Mouse (Mus musculus): ENCODE results near the gene B630019K06Rik. TPM values are rescaled to one million over a fixed set of nuclear protein-coding genes. Genes with fewer than 3 reads are reported as not detected.

Gene B630019K06Rik
- 0.42 TPM for polyA plus RNA-seq (2017; shearing (Covaris generic))

GRCm38 (mm10) chrX:8892343-8893155 is at the start of gene B630019K06Rik:
B630019K06Rik (plus strand) TSS chrX:8892382.

GRCm38 (mm10) chrX:8843694-8844093 is 48.5 kb upstream of the B630019K06Rik start, which contains the start of gene Gm6592:
Gm6592 (plus strand) TSS chrX:8843994.

GRCm38 (mm10) chrX:8873953-8874352 is 18.2 kb upstream of the B630019K06Rik start, which contains the start of gene Gm5751:
Gm5751 (plus strand) TSS chrX:8874253.

Other genes with a start within 250 kb of the B630019K06Rik start
- gene Ssxb8, start 201.5 kb upstream of the B630019K06Rik start, polyA plus RNA-seq (2017; shearing (Covaris generic)) = not detected
- not detected for gene Ssx9, start 143.9 kb upstream of the B630019K06Rik start, polyA plus RNA-seq (2017; shearing (Covaris generic))
- gene Ssxb5, start 88.7 kb upstream of the B630019K06Rik start, polyA plus RNA-seq (2017; shearing (Covaris generic)) = not detected
- gene Gm6592, start 48.4 kb upstream of the B630019K06Rik start, polyA plus RNA-seq (2017; shearing (Covaris generic)) = not detected
- not detected for gene Gm5751, start 18.1 kb upstream of the B630019K06Rik start, polyA plus RNA-seq (2017; shearing (Covaris generic))
- gene Fthl17b, start 70.6 kb downstream of the B630019K06Rik start, polyA plus RNA-seq (2017; shearing (Covaris generic)) = not detected
- gene Fthl17c, start 84.2 kb downstream of the B630019K06Rik start, polyA plus RNA-seq (2017; shearing (Covaris generic)) = not detected
- gene Fthl17d, start 94.4 kb downstream of the B630019K06Rik start, polyA plus RNA-seq (2017; shearing (Covaris generic)) = not detected
- not detected for gene Fthl17e, start 141.1 kb downstream of the B630019K06Rik start, polyA plus RNA-seq (2017; shearing (Covaris generic))
- gene Fthl17f, start 170.6 kb downstream of the B630019K06Rik start, polyA plus RNA-seq (2017; shearing (Covaris generic)) = not detected
- not detected for gene 4930402K13Rik, start 212.2 kb downstream of the B630019K06Rik start, polyA plus RNA-seq (2017; shearing (Covaris generic))